Mouse (Mus musculus) C2C12 (cell line): ENCODE measurements around the gene Ifna6.
"Not testable (repeated sequence)": the region's sequence is repeated elsewhere in the genome, so short reads cannot be mapped to it uniquely, and the experiment has no call there.

Source experiments
- CEBPB ChIP-seq: IDR thresholded peaks from one replicate; pipeline ENCODE4 v1.6.1; 2011; ENCODE audit warnings: low read depth, mild to moderate bottlenecking, control low read depth, moderate library complexity
- CTCF ChIP-seq: IDR thresholded peaks from one replicate; pipeline ENCODE4 v1.5.1; 2011; ENCODE audit not compliant: control insufficient read depth, insufficient read depth, insufficient read length
- FOSL1 ChIP-seq: IDR thresholded peaks from one replicate; pipeline ENCODE4 v1.8.0; 2011; ENCODE audit warnings: mild to moderate bottlenecking, low read length; ENCODE audit not compliant: poor library complexity, insufficient read depth, severe bottlenecking
- MAX ChIP-seq: IDR thresholded peaks from one replicate; pipeline ENCODE4 v1.6.1; 2011; ENCODE audit warnings: mild to moderate bottlenecking, control low read depth
- MYOD1 ChIP-seq: IDR thresholded peaks from one replicate; pipeline ENCODE4 v1.6.1; 2011; ENCODE audit warnings: low read depth; ENCODE audit not compliant: control insufficient read depth, insufficient read length
- MYOG ChIP-seq: IDR thresholded peaks from one replicate; pipeline ENCODE4 v1.6.1; 2011; ENCODE audit not compliant: control insufficient read depth, insufficient read length; ENCODE audit errors: extremely low read depth
- USF1 ChIP-seq: IDR thresholded peaks from one replicate; pipeline ENCODE4 v1.6.1; 2011; ENCODE audit warnings: low read depth, mild to moderate bottlenecking, control low read depth, moderate library complexity

- TF ChIP-seq CTCF, FOSL1, MAX, USF1, MYOD1, CEBPB, MYOG: not testable (repeated sequence)
These were observed 24.3 kb upstream of the Ifna6 start, which contains the start of gene Gm13287 for GRCm38 (mm10) chr4:88802954-88803353.
